Mouse (Mus musculus) kidney, postnatal 14 days (tissue): ENCODE results near the gene Draxin.

Experiments
- DNase-seq: peaks from one replicate; pipeline ENCODE4 v3.0.0; 2022; ENCODE audit warnings: mixed read lengths

Draxin gene

GRCm38 (mm10) chr4:148082257-148083044 is 48.0 kb downstream of the Draxin start:
- peak; percentile 63 for DNase-seq

- DNase-seq = no peak
Observed at GRCm38 (mm10) chr4:148081201-148081600, 49.3 kb downstream of the Draxin start.

- no peak for DNase-seq
Observed at GRCm38 (mm10) chr4:148080597-148080973, 49.9 kb downstream of the Draxin start.

GRCm38 (mm10) chr4:148079944-148080596 is 50.4 kb downstream of the Draxin start:
- DNase-seq = peak; percentile 59

- DNase-seq = no peak
Observed at GRCm38 (mm10) chr4:148079212-148079611, 51.3 kb downstream of the Draxin start.

GRCm38 (mm10) chr4:148075881-148076280 is 54.6 kb downstream of the Draxin start:
- no peak for DNase-seq

- DNase-seq = peak; percentile 83
Observed at GRCm38 (mm10) chr4:148075259-148075658, 55.2 kb downstream of the Draxin start.

GRCm38 (mm10) chr4:148074521-148075189 is 55.8 kb downstream of the Draxin start:
- no peak for DNase-seq

- DNase-seq = no peak
Observed at GRCm38 (mm10) chr4:148071508-148071907, 59.0 kb downstream of the Draxin start.

- no peak for DNase-seq
Observed at GRCm38 (mm10) chr4:148069602-148070218, 60.8 kb downstream of the Draxin start.

GRCm38 (mm10) chr4:148067346-148067745 is 63.2 kb downstream of the Draxin start:
- DNase-seq = no peak

- peak; percentile 86 for DNase-seq
Observed at GRCm38 (mm10) chr4:148066401-148066744, 64.1 kb downstream of the Draxin start.

GRCm38 (mm10) chr4:148065702-148066400 is 64.6 kb downstream of the Draxin start:
- DNase-seq = peak; percentile 36

- DNase-seq = no peak
Observed at GRCm38 (mm10) chr4:148061086-148061480, 69.4 kb downstream of the Draxin start.

- DNase-seq = peak; percentile 60
Observed at GRCm38 (mm10) chr4:148060120-148061085, 70.1 kb downstream of the Draxin start.

GRCm38 (mm10) chr4:148058993-148059392 is 71.5 kb downstream of the Draxin start:
- no peak for DNase-seq

- no peak for DNase-seq
Observed at GRCm38 (mm10) chr4:148058218-148058819, 72.2 kb downstream of the Draxin start.

GRCm38 (mm10) chr4:148057661-148058209 is 72.8 kb downstream of the Draxin start:
- no peak for DNase-seq

- DNase-seq = peak; percentile 78
Observed at GRCm38 (mm10) chr4:148056801-148057200, 73.7 kb downstream of the Draxin start.

GRCm38 (mm10) chr4:148056246-148056645 is 74.3 kb downstream of the Draxin start:
- DNase-seq = peak; percentile 24
